Mouse (Mus musculus) T-helper 1 cell (primary cell): Measurements from ENCODE around the gene Car2.

Source experiments
- in situ Hi-C: fragments of 300-600 bp; cut with MboI, MseI; formaldehyde crosslinking; loops from one replicate; pipeline ENCODE4 v1.15.1; 2025; ENCODE audit warnings: high pct_unique_total_duplicates

Gene Car2

GRCm38 (mm10) chr3:14877251-14877909, 8.7 kb upstream of the Car2 start:
- in situ Hi-C loops, result loop anchor here (5.0 kb wide), 1 partner anchor 190 kb away; no protein-coding TSS in a partner anchor

GRCm38 (mm10) chr3:14878749-14879223, 7.3 kb upstream of the Car2 start:
- in situ Hi-C loops, result loop anchor here (5.0 kb wide), 1 partner anchor 189 kb away; no protein-coding TSS in a partner anchor

DNA sequence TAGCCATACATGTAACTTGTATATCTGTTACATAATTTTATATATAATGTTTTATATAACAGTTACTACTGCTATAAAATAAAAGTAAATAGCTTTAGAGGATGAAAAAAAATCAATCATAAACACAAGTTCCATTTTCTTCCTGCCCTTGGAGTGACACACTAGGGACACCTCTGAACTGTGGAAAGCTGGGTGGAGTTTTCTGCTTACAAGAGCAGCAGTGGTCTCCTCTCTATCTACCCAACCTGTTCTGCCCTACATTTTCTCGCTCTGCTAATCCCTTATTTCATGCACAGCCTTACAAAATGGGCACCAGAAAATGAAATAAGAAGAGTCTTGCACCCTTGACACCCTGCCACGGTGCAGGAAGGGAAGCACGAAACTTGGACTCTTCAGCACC, 6.8 kb upstream of the Car2 start:
- in situ Hi-C loops, result loop anchor here (5.0 kb wide), 1 partner anchor 188 kb away; no protein-coding TSS in a partner anchor

DNA sequence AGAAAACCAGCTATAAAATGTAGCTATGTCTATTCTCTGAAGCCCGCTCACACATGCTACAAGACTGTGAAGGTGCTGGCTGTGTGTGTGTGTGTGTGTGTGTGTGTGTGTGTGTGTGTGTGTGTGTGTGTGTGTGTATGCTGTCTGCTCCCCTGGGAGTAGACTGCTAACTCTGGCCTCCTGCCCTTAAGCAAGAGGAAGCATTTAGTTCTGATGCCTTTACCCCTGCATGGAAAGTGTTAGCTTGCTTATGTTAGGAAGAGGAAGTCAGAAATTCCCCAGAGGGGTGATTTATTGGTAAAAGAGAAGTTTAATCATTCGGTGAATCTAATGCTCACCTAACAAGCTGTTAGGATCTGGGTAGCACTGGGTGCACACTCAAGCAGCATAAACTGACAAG, 5.8 kb upstream of the Car2 start:
- in situ Hi-C loops, result no loop called here

GRCm38 (mm10) chr3:14882005-14882404, 4.1 kb upstream of the Car2 start:
- in situ Hi-C loops, result no loop called here

- in situ Hi-C loops, result no loop called here
Observed at GRCm38 (mm10) chr3:14882756-14883155, 3.3 kb upstream of the Car2 start.

- in situ Hi-C loops, result loop anchor here (5.0 kb wide), 1 partner anchor 352 kb away; no protein-coding TSS in a partner anchor
Observed at GRCm38 (mm10) chr3:14884826-14885225, 1.2 kb upstream of the Car2 start.

- in situ Hi-C loops, result loop anchor here (5.0 kb wide), 1 partner anchor 350 kb away; no protein-coding TSS in a partner anchor
Observed at GRCm38 (mm10) chr3:14887134-14887666, 1.1 kb downstream of the Car2 start.

DNA sequence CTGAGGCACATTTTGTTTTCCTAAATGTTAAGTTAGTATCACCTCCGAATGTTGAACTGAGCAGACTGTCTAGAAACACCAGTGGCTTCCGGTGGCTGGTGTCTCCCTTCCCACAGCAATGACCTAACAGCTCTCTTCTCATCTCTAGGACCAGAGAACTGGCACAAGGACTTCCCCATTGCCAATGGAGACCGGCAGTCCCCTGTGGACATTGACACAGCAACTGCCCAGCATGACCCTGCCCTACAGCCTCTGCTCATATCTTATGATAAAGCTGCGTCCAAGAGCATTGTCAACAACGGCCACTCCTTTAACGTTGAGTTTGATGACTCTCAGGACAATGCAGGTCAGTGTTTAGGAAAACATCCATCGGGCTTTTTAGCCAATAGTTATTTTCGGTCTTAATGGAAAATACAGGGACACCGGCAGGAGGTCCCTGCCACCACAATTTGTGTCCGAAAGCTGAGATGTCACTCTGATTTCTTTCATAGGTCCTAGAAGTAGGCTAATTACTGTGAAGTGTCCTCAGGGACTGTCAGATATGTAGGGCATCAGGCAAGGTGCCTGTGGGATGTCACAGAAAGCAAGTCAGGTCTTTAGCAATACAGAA, 1.7 kb downstream of the Car2 start:
- in situ Hi-C loops, result loop anchor here (5.0 kb wide), 1 partner anchor 350 kb away; no protein-coding TSS in a partner anchor

DNA sequence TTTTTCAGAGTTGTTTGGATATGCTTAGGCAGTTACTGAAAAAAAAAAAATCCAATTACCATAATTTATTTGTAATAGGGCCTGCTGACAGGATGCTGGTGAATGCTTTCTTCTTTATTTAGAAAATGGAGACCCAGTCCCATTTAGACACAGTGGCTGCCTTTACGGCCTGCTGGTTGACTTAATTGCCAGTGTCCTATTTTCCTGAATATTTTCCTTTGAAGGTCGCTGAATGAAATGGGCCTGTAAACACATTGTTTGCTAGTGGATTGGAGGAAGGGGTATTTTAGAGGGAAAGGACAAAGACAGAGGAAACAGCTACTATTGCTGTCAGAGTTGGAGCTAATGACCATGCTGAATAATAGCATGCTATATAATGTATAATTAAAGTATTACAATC, 2.5 kb downstream of the Car2 start:
- in situ Hi-C loops, result loop anchor here (5.0 kb wide), 1 partner anchor 349 kb away; no protein-coding TSS in a partner anchor

- in situ Hi-C loops, result loop anchor here (5.0 kb wide), 1 partner anchor 348 kb away; no protein-coding TSS in a partner anchor
Observed at GRCm38 (mm10) chr3:14889085-14889484, 3.0 kb downstream of the Car2 start.

DNA sequence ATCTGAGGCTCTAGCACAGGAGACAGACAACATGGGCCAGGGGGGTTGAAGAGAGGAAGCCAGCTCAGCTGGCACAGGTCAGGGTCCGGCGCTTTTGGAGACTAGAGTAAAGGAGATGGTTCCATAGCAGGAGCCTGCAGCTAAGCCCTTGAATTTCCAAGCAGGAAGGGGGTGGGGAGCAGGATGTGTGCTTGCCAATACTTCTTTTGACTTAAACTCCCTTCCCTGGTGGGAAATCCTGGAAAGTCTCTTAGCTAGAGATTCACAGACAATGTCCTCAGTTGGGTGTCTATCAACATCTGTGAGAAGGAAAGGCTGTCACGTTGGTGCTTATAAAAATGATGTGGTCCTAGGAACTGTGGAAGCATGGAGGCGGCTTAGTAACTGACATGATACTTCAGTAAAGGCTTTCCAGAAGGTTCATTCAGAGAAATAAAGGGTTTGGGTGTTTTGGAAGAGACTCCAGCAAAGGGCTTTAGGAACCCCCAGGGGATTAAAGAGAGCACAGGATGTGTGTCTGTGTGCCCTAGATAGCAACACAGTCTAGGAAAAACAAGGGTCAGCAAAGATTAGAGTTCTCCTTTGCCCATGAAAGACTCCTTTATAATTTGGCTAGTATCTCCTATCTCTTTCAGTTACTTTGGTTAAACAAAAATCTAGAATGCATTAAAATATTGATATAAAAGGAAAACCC, 3.8 kb downstream of the Car2 start:
- in situ Hi-C loops, result loop anchor here (5.0 to 10.0 kb wide), 2 partner anchors 105 to 347 kb away; no protein-coding TSS in a partner anchor

DNA sequence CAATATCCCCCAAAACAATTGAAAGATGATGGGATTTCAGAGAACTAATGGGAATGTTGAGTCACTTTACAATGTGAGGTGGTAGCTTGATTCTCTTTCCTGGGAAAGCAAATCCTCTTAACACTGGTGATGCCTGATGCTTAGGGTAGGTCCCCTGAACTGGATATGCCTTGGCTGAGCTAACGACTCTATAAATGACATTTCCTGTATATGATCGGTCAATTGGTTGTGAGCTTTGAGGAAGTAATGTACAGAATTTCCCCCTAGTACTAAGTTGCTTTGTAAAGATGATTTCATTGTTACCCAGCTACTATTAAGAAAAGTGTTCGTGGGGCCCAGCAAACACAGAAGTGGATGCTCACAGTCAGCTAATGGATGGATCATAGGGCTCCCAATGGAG, 6.9 kb downstream of the Car2 start:
- in situ Hi-C loops, result loop anchor here (10.0 kb wide), 1 partner anchor 102 kb away; no protein-coding TSS in a partner anchor

GRCm38 (mm10) chr3:14893700-14894099, 7.6 kb downstream of the Car2 start:
- in situ Hi-C loops, result loop anchor here (10.0 kb wide), 1 partner anchor 101 kb away; no protein-coding TSS in a partner anchor

- in situ Hi-C loops, result loop anchor here (10.0 kb wide), 1 partner anchor 99 kb away; no protein-coding TSS in a partner anchor
Observed at GRCm38 (mm10) chr3:14895333-14895732, 9.3 kb downstream of the Car2 start.

DNA sequence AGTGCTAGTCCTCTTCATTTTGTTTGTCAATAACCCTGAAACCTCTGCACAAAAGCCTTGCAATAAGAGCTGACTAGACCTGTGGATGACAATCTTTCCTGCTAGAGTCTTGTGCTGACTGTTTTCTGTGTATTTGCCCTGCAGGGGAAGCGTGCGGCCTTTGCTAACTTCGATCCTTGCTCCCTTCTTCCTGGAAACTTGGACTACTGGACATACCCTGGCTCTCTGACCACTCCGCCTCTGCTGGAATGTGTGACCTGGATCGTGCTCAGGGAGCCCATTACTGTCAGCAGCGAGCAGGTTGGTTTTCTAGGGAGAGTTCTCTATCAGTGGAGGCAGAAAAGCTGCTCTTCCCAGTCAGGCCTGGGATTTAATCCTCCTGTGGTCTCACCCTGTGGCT, 11.7 kb downstream of the Car2 start:
- in situ Hi-C loops, result loop anchor here (10.0 kb wide), 1 partner anchor 97 kb away; no protein-coding TSS in a partner anchor

DNA sequence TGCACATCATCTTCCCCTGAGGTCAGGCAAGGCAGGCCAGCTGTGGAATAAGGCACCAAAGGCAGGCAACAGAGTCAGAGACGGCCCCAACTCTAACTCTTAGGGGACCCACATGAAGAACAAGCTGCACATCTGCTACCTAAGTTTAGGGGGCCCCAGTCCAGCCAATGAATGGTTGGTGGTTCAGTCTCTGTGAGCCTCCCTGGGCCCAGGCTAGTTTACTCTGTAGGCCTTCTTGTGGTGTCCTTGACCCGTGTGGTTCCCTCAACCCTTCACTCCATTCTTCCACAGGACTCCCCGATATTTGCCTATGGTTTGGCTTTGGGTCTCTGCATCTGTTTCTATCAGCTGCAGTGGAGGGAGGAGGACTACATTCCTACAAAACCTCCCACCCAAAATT, 17.3 kb downstream of the Car2 start:
- in situ Hi-C loops, result no loop called here

- in situ Hi-C loops, result no loop called here
Observed at GRCm38 (mm10) chr3:14904165-14904564, 18.1 kb downstream of the Car2 start.

DNA sequence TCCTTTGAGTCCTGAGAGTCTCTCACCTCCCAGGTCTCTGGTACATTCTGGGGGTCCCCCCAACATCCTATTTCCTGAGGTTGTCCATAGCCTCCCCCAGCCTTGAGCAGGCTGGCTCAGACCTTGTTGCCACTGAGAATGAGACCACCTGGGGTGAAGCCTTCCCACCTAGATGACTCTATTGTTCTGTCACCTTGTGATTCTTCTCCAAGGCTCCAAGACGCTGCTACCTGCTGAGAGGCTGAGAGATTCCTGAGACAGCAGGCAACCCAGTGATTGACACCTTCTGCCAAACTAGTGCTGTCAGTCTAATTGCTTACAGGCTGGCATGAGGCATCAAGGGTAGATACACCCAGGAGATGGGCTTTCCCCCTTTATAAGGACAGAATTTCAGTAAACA, 21.2 kb downstream of the Car2 start:
- in situ Hi-C loops, result no loop called here

- in situ Hi-C loops, result no loop called here
Observed at GRCm38 (mm10) chr3:14911992-14912582, 26.0 kb downstream of the Car2 start.

- in situ Hi-C loops, result no loop called here
Observed at GRCm38 (mm10) chr3:14913774-14914173, 27.7 kb downstream of the Car2 start.
